ENCODE assay signal across 1 mouse cellular context in the genomic region with DNA sequence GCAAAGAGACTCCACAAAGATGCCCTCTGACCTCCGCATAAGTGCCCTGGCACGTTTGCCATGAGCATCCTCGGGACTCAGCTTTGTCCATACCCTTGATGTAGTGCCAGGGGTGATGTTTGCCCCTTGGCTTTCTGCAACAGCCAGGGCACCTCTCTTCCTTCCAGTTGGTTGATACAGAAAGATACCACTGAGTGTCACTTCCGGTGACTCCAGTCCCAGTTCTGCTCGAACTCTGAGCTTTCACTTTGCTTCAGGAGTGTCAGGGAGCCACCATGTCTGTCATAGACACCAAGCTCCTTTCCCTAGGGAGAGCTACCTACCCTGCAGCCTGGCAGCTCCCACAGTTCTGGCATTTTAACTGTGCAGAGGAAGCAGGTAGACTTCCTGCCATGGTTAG.
TF ChIP-seq lines count a peak whose summit lies in the region.

No protein-coding gene starts in this region.

TF ChIP-seq in CH12.LX, 34 proteins besides CTCF, POLR2A, EP300 and RAD21 (continued from another document):
- TF ChIP-seq E2F4 (IDR thresholded peaks at IDR 0.05; ENCODE audit: insufficient replicate concordance, low read depth, low read length) (no peak), UBTF (IDR thresholded peaks at IDR 0.05; ENCODE audit: low read depth, low read length) (no peak), ZMIZ1 (IDR thresholded peaks at IDR 0.05; ENCODE audit: low read depth, low read length) (no peak), ZKSCAN1 (IDR thresholded peaks at IDR 0.05; ENCODE audit: borderline replicate concordance, low read depth, low read length) (no peak), JUND (conservative IDR thresholded peaks at IDR 0.05; ENCODE audit: low read depth, low read length) (no peak), MAX (IDR thresholded peaks at IDR 0.05; ENCODE audit: low read length) (no peak), ZC3H11A (IDR thresholded peaks at IDR 0.05; ENCODE audit: low read depth, low read length) (no peak), CHD2 (IDR thresholded peaks at IDR 0.05; ENCODE audit: low read length) (no peak), HCFC1 (IDR thresholded peaks at IDR 0.05; ENCODE audit: low read depth, low read length) (no peak), CHD1 (IDR thresholded peaks at IDR 0.05; ENCODE audit: low read depth, low read length) (no peak), MXI1 (IDR thresholded peaks at IDR 0.05; ENCODE audit: low read depth, low read length) (no peak), USF1 (IDR thresholded peaks at IDR 0.05; ENCODE audit: low read depth, low read length) (no peak), MYC (IDR thresholded peaks at IDR 0.05; ENCODE audit: low read depth, low read length) (no peak)
